Mouse (Mus musculus): Measurements from ENCODE around the gene Vsig8. TPM values are rescaled to one million over a fixed set of nuclear protein-coding genes. Genes with fewer than 3 reads are reported as not detected.

Gene Vsig8
- polyA plus RNA-seq, 1 experiment from 2014 or later, result not detected

Other genes starting within 250 kb of the Vsig8 start
- gene Kcnj9, start 226.6 kb upstream of the Vsig8 start, polyA plus RNA-seq (2014; fragmentation: Nextera tagmentation; extraction: Ambion mirVana), result 0.59 and 0.77 TPM in 2 replicates
- gene Kcnj10, start 214.7 kb upstream of the Vsig8 start, polyA plus RNA-seq (2014; fragmentation: Nextera tagmentation; extraction: Ambion mirVana), result 0.09 TPM in 1 of 2 replicates, not detected in the other
- gene Pigm, start 179.4 kb upstream of the Vsig8 start, polyA plus RNA-seq (2014; fragmentation: Nextera tagmentation; extraction: Ambion mirVana), result 8.8 and 9.8 TPM in 2 replicates
- 1.1 and 1.2 TPM in 2 replicates for gene Slamf9, start 80.6 kb upstream of the Vsig8 start, polyA plus RNA-seq (2014; fragmentation: Nextera tagmentation; extraction: Ambion mirVana)
- gene Igsf9, start 74.2 kb upstream of the Vsig8 start, polyA plus RNA-seq (2014; fragmentation: Nextera tagmentation; extraction: Ambion mirVana), result 9.3 and 12.0 TPM in 2 replicates
- 248 and 295 TPM in 2 replicates for gene Tagln2, start 55.9 kb upstream of the Vsig8 start, polyA plus RNA-seq (2014; fragmentation: Nextera tagmentation; extraction: Ambion mirVana)
- gene Cfap45, start 35.1 kb upstream of the Vsig8 start, polyA plus RNA-seq (2014; fragmentation: Nextera tagmentation; extraction: Ambion mirVana), result 2.6 and 2.7 TPM in 2 replicates
- not detected in 2 replicates for gene Slamf8, start 34.6 kb downstream of the Vsig8 start, polyA plus RNA-seq (2014; fragmentation: Nextera tagmentation; extraction: Ambion mirVana)
- not detected in 2 replicates for gene Fcrl6, start 46.6 kb downstream of the Vsig8 start, polyA plus RNA-seq (2014; fragmentation: Nextera tagmentation; extraction: Ambion mirVana)
- 11.8 and 14.5 TPM in 2 replicates for gene Dusp23, start 77.0 kb downstream of the Vsig8 start, polyA plus RNA-seq (2014; fragmentation: Nextera tagmentation; extraction: Ambion mirVana)
- 0.11 TPM in 1 of 2 replicates, not detected in the other for gene Crp, start 142.1 kb downstream of the Vsig8 start, polyA plus RNA-seq (2014; fragmentation: Nextera tagmentation; extraction: Ambion mirVana)